Mouse (Mus musculus) stomach, postnatal 0 days (tissue): ENCODE measurements around the gene Cfap299. TPM values are rescaled to one million over a fixed set of nuclear protein-coding genes. Genes with fewer than 3 reads are reported as not detected.

Source experiments
- ATAC-seq: fragments of 200-750 bp; cut with Nextera tagmentation; 2 replicates; pipeline ENCODE4 v1.8.0; 2017; ENCODE audit not compliant: low FRiP score, low TSS enrichment
- DNase-seq: peaks from one replicate; pipeline ENCODE4 v3.0.0-alpha.2; 2016; ENCODE audit warnings: low spot score
- H3K27ac ChIP-seq: fragments of 300-500 bp; sonication (generic); replicated peaks from 2 replicates; pipeline ENCODE4 v1.5.1; 2014; ENCODE audit warnings: mild to moderate bottlenecking, control low read depth
- H3K27me3 ChIP-seq: fragments of 300-500 bp; sonication (generic); 2 replicates; pipeline ENCODE4 v1.6.1; 2014; ENCODE audit warnings: low read length; ENCODE audit not compliant: control insufficient read depth, insufficient read depth
- H3K36me3 ChIP-seq: fragments of 300-500 bp; sonication (generic); 2 replicates; pipeline ENCODE4 v1.6.1; 2014; ENCODE audit warnings: low read length, mixed read lengths; ENCODE audit not compliant: control insufficient read depth, insufficient read depth
- H3K4me1 ChIP-seq: fragments of 300-500 bp; sonication (generic); replicated peaks from 2 replicates; pipeline ENCODE4 v1.6.1; 2014; ENCODE audit warnings: antibody characterized with exemption; ENCODE audit not compliant: control insufficient read depth, insufficient read depth
- H3K4me2 ChIP-seq: fragments of 300-500 bp; sonication (generic); replicated peaks from 2 replicates; pipeline ENCODE4 v1.6.1; 2014; ENCODE audit warnings: low read depth, mild to moderate bottlenecking, control low read depth, moderate library complexity
- H3K4me3 ChIP-seq: fragments of 300-500 bp; sonication (generic); 2 replicates; pipeline ENCODE4 v1.5.1; 2014; ENCODE audit warnings: low read depth, low read length, control low read depth
- H3K9ac ChIP-seq: fragments of 300-500 bp; sonication (generic); 2 replicates; pipeline ENCODE4 v1.6.1; 2014; ENCODE audit warnings: mild to moderate bottlenecking, low read length, control low read depth, mixed read lengths
- H3K9me3 ChIP-seq: fragments of 300-500 bp; sonication (generic); 2 replicates; pipeline ENCODE4 v1.6.1; 2016; ENCODE audit warnings: low read length; ENCODE audit not compliant: control insufficient read depth
- CTCF ChIP-seq: IDR thresholded peaks from 2 replicates; pipeline ENCODE4 v1.5.1; 2016; ENCODE audit warnings: antibody characterized with exemption, low read depth, mild to moderate bottlenecking, moderate library complexity
- EP300 ChIP-seq: optimal IDR thresholded peaks from 2 replicates; pipeline ENCODE3; 2016; ENCODE audit warnings: antibody characterized with exemption
- WGBS: fragments of 180-500 bp; shearing (Covaris S2); extraction: QIAGEN DNeasy Blood & Tissue Kit; methylation state at CpG from one replicate; pipeline ENCODE4 v1.1.7; 2014; 5-methylcytosine and 5-hydroxymethylcytosine counted together
- polyA plus RNA-seq: library from polyadenylated mRNA; unstranded; fragments of >200 nt; fragmentation: Nextera tagmentation; extraction: Ambion mirVana; gene quantifications from 2 replicates; pipeline ENCODE4 v1.2.1, GENCODE M21; 2015

The Cfap299 gene
- 0.18 and 0.30 TPM in 2 replicates for polyA plus RNA-seq

DNA sequence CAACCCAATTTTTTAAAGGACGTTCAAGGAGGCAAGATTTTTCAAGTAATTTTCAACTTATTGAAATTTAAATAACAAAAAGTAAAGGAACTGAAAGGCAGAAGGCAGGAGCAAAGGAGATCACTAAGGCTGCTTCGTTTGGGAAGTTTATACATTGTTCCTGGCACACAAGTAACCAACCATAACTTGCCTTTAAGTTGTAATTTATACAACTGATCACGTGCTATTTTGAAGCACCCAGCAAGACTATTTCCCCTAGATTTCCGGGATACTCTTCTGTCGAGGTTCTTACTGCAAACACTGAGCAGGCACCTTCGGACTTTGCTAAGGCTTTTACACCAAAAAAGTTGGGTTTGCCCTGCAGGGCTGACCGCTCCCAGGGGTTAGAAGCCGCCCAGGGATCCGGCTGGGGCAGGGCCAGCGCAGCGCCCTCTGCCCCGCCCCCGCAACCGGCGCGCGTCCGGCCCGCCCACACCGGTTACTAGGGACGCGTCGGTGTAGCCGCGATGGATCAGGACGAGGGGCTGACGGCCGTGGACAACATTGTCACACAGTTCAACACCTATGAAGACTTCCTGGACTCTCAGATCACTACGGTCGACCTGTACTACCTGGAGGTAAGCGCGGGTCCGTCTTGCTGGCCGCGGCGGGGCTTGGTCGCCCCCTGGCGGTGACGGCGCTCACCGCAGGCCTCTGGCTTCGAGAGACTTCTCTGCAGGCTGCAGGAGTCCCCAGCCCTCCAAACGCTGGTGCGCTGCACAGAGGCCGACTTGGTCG lies at the start of gene Cfap299:
Gene Cfap299, plus strand, starts transcription at position 457 of the 777 bp plus-strand sequence.
- no peaks in the 10 kb centered on the region for H3K4me1 ChIP-seq
- peak; percentile 86 for DNase-seq
- no peak within 1 kb of the TSS for H3K27ac ChIP-seq
- H3K36me3 ChIP-seq = no peaks in the 10 kb centered on the region
- no peaks in the 10 kb centered on the region for H3K27me3 ChIP-seq
- H3K4me3 ChIP-seq = peak within 1 kb of the TSS; percentile 55
- WGBS = under 1% methylated on average over 46 of the region's 46 CpGs
- no peaks in the 10 kb centered on the region for H3K9me3 ChIP-seq
- peak; percentile 96 for ATAC-seq
- TF ChIP-seq EP300 (no peak), CTCF (peak; percentile 99)
- H3K4me2 ChIP-seq = peak within 1 kb of the TSS; percentile 76
- H3K9ac ChIP-seq = 0 out of 2 replicates have a peak within 1 kb of the TSS, but pooled peaks have one; percentile 18

DNA sequence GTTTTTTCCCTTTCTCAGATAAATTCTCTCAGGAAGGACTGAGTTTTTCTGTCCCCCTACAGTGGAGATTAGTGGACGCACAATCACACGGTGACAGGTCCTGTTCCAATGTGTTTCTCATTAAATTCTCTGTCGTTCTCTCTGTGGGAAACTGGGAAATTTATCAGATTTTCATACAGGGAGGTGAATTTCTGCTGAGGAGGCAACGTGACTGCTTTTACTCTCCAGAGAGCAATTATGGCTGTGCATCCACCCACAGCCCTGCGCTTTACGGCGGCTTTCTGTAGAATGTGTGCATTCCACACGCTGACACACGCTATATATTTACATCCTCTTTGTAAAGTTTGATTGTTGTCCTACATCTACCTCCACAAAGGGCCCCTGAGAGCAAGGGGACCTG lies 47.1 kb upstream of the Cfap299 start:
- no peaks in the 10 kb centered on the region for H3K4me1 ChIP-seq
- no peak overlapping the region for H3K4me3 ChIP-seq
- H3K27ac ChIP-seq = no peak overlapping the region
- ATAC-seq (no peak), DNase-seq (no peak)
- H3K9me3 ChIP-seq = no peaks in the 10 kb centered on the region
- WGBS = 60% methylated on average over 9 of the region's 9 CpGs
- no peaks in the 10 kb centered on the region for H3K27me3 ChIP-seq
- H3K36me3 ChIP-seq = no peaks in the 10 kb centered on the region
- no peak overlapping the region for H3K9ac ChIP-seq
- TF ChIP-seq EP300 = no peak
- TF ChIP-seq CTCF = no peak
- H3K4me2 ChIP-seq = no peak overlapping the region

GRCm38 (mm10) chr5:98283696-98284478 lies 45.2 kb upstream of the Cfap299 start:
- Histone ChIP-seq H3K9me3 (no peaks in the 10 kb centered on the region), H3K4me3 (no peak overlapping the region), H3K9ac (no peak overlapping the region), H3K27ac (no peak overlapping the region), H3K4me2 (no peak overlapping the region), H3K36me3 (no peaks in the 10 kb centered on the region), H3K27me3 (no peaks in the 10 kb centered on the region), H3K4me1 (no peaks in the 10 kb centered on the region)
- ATAC-seq (no peak), DNase-seq (no peak)
- no peak for TF ChIP-seq CTCF
- no peak for TF ChIP-seq EP300
- 24% methylated on average over 17 of the region's 17 CpGs for WGBS

GRCm38 (mm10) chr5:98290642-98291041 lies 38.5 kb upstream of the Cfap299 start:
- Histone ChIP-seq H3K27ac (no peak overlapping the region), H3K36me3 (no peaks in the 10 kb centered on the region), H3K9me3 (no peaks in the 10 kb centered on the region), H3K4me3 (no peak overlapping the region), H3K4me1 (no peaks in the 10 kb centered on the region), H3K9ac (no peak overlapping the region), H3K27me3 (0 out of 2 replicates have a peak, but pooled peaks cover 2% of the 10 kb centered on the region), H3K4me2 (no peak overlapping the region)
- DNase-seq = no peak
- TF ChIP-seq EP300 (no peak), CTCF (no peak)
- ATAC-seq = no peak
- WGBS = 83% methylated on average over 8 of the region's 8 CpGs

- Histone ChIP-seq H3K4me3 (peak overlapping the region; percentile 10; the same call in 1 of the 2 replicates), H3K27ac (no peak overlapping the region)
- ATAC-seq = no peak
These were observed 36.6 kb upstream of the Cfap299 start for GRCm38 (mm10) chr5:98292388-98293048.

More at GRCm38 (mm10) chr5:98292388-98293048, 36.6 kb upstream of the Cfap299 start:
- TF ChIP-seq EP300 (no peak), CTCF (no peak)
- Histone ChIP-seq H3K27me3 (0 out of 2 replicates have a peak, but pooled peaks cover 2% of the 10 kb centered on the region), H3K4me2 (peak overlapping the region; percentile 14; the same call in 1 of the 2 replicates), H3K4me1 (no peaks in the 10 kb centered on the region), H3K9me3 (no peaks in the 10 kb centered on the region), H3K36me3 (no peaks in the 10 kb centered on the region), H3K9ac (no peak overlapping the region)
- 2% methylated on average over 19 of the region's 19 CpGs for WGBS
- DNase-seq = no peak
